Mouse (Mus musculus) layer of hippocampus, adult 2 months (tissue): ENCODE results near the gene Stard7. TPM values are rescaled to one million over a fixed set of nuclear protein-coding genes. Genes with fewer than 3 reads are reported as not detected.
"Not testable (repeated sequence)": the region's sequence is repeated elsewhere in the genome, so short reads cannot be mapped to it uniquely, and the experiment has no call there.

ENCODE experiments used
- DNase-seq, 2 experiments: peaks; one replicate each; pipeline ENCODE4 v3.0.0; 2022; ENCODE audit warnings: low spot score in 2 of 2
- H3K27ac ChIP-seq: fragments of 200-600 bp; 2 replicates; pipeline ENCODE4 v1.8.1; 2022
- H3K4me3 ChIP-seq: fragments of 200-600 bp; 2 replicates; pipeline ENCODE4 v1.8.1; 2022; ENCODE audit warnings: mild to moderate bottlenecking
- CTCF ChIP-seq: fragments of 200-600 bp; conservative IDR thresholded peaks from 2 replicates; pipeline ENCODE4 v1.8.1; 2022; ENCODE audit warnings: antibody characterized with exemption, mild to moderate bottlenecking, moderate library complexity
- total RNA-seq, 2 experiments: library from RNA; stranded (reverse); gene quantifications; 2 replicates each; pipeline ENCODE4 v1.2.3; 2021

The Stard7 gene
- total RNA-seq, 2 experiments from 2014 or later = 112 to 117 TPM

GRCm38 (mm10) chr2:127255294-127255693 is 14.7 kb upstream of the Stard7 start:
- no peak for TF ChIP-seq CTCF
- no peak for DNase-seq
- Histone ChIP-seq H3K27ac (peak overlapping the region; percentile 39; the same call in 1 of the 2 replicates), H3K4me3 (no peak overlapping the region)

- TF ChIP-seq CTCF = no peak
- Histone ChIP-seq H3K27ac (peak overlapping the region; percentile 33; the same call in 1 of the 2 replicates), H3K4me3 (no peak overlapping the region)
- peak in 1 of 2 experiments; percentile 55 for DNase-seq
These were observed 10.7 kb upstream of the Stard7 start for GRCm38 (mm10) chr2:127259340-127259739.

GRCm38 (mm10) chr2:127262480-127262879 is 7.5 kb upstream of the Stard7 start:
- no peak overlapping the region for H3K27ac ChIP-seq
- TF ChIP-seq CTCF = no peak
- DNase-seq = no peak
- H3K4me3 ChIP-seq = no peak overlapping the region

- Histone ChIP-seq H3K27ac (no peak overlapping the region), H3K4me3 (no peak overlapping the region)
- TF ChIP-seq CTCF = peak; percentile 67
- no peak for DNase-seq
These were observed 2.2 kb upstream of the Stard7 start for GRCm38 (mm10) chr2:127267854-127268253.

- peak overlapping the region; percentile 96 for H3K4me3 ChIP-seq
- no peak for TF ChIP-seq CTCF
- peak; percentile 74 to 81 for DNase-seq
- peak overlapping the region; percentile 93 for H3K27ac ChIP-seq
These were observed 453 bp downstream of the Stard7 start for GRCm38 (mm10) chr2:127270300-127271041.

GRCm38 (mm10) chr2:127271042-127271515 is 1.1 kb downstream of the Stard7 start:
- DNase-seq = no peak
- Histone ChIP-seq H3K4me3 (peak overlapping the region; percentile 96), H3K27ac (peak overlapping the region; percentile 93)
- no peak for TF ChIP-seq CTCF

- not testable (repeated sequence) for H3K27ac ChIP-seq
These were observed 2.0 kb downstream of the Stard7 start for GRCm38 (mm10) chr2:127272049-127272448.

GRCm38 (mm10) chr2:127272806-127273205 is 2.8 kb downstream of the Stard7 start:
- no peak for TF ChIP-seq CTCF
- DNase-seq = no peak
- no peak overlapping the region for H3K27ac ChIP-seq
- H3K4me3 ChIP-seq = no peak overlapping the region

More at GRCm38 (mm10) chr2:127272049-127272448, 2.0 kb downstream of the Stard7 start:
- not testable (repeated sequence) for H3K4me3 ChIP-seq, DNase-seq

GRCm38 (mm10) chr2:127274590-127274989 is 4.6 kb downstream of the Stard7 start:
- TF ChIP-seq CTCF = no peak
- DNase-seq = no peak
- Histone ChIP-seq H3K27ac (no peak overlapping the region; the same call in 1 of the 2 replicates), H3K4me3 (no peak overlapping the region)

- no peak overlapping the region for H3K4me3 ChIP-seq
- no peak for TF ChIP-seq CTCF
- no peak for DNase-seq
- no peak overlapping the region for H3K27ac ChIP-seq
These were observed 5.7 kb downstream of the Stard7 start for GRCm38 (mm10) chr2:127275551-127276320.

- no peak for DNase-seq
- Histone ChIP-seq H3K27ac (no peak overlapping the region), H3K4me3 (no peak overlapping the region)
- TF ChIP-seq CTCF = no peak
These were observed 8.1 kb downstream of the Stard7 start for GRCm38 (mm10) chr2:127278162-127278561.

- Histone ChIP-seq H3K27ac (no peak overlapping the region), H3K4me3 (no peak overlapping the region)
- TF ChIP-seq CTCF = no peak
- no peak for DNase-seq
These were observed 22.2 kb downstream of the Stard7 start for GRCm38 (mm10) chr2:127292250-127292649.

- TF ChIP-seq CTCF = no peak
- no peak overlapping the region for H3K4me3 ChIP-seq
- H3K27ac ChIP-seq = no peak overlapping the region
- DNase-seq = no peak
These were observed 27.2 kb downstream of the Stard7 start for GRCm38 (mm10) chr2:127297001-127297805.
